Mouse (Mus musculus) telencephalon, adult 2 months (tissue): Measurements from ENCODE around the gene Fxyd6.

ENCODE experiments used
- DNase-seq: peaks from one replicate; pipeline ENCODE4 v3.0.0-alpha.2; 2011; ENCODE audit warnings: low read depth, low spot score

Fxyd6 gene

GRCm38 (mm10) chr9:45411803-45412202 lies 41.8 kb downstream of the Fxyd6 start:
- no peak for DNase-seq

- no peak for DNase-seq
These were observed 42.3 kb downstream of the Fxyd6 start for GRCm38 (mm10) chr9:45412287-45412686.

- DNase-seq = no peak
These were observed 42.9 kb downstream of the Fxyd6 start for GRCm38 (mm10) chr9:45412700-45413477.

- DNase-seq = no peak
These were observed 43.6 kb downstream of the Fxyd6 start for GRCm38 (mm10) chr9:45413478-45414140.

DNA sequence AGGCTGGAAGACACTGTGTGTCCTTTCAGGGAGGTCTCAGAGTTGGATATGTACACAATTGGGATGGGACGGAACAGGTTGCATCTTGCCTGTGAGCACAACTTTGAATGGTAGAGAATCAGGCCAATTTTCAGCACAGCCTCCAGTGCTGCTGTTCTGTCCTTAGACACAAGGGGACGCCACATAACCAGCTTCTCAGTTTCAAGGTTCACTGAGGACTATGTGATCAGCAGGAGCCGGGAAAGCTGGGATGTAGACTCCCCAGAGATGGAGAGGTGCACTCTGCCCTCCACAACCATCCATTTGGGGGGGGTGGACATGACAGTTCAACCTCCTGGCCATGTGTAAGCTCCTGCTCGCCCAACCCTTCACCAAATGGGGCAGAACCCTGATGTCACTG lies 45.9 kb downstream of the Fxyd6 start:
- DNase-seq = no peak

GRCm38 (mm10) chr9:45417245-45417644 lies 47.3 kb downstream of the Fxyd6 start:
- DNase-seq = no peak

GRCm38 (mm10) chr9:45418252-45418651 lies 48.3 kb downstream of the Fxyd6 start:
- DNase-seq = no peak

- DNase-seq = no peak
These were observed 51.2 kb downstream of the Fxyd6 start for GRCm38 (mm10) chr9:45421209-45421608.

GRCm38 (mm10) chr9:45422761-45423298 lies 52.8 kb downstream of the Fxyd6 start:
- no peak for DNase-seq

DNA sequence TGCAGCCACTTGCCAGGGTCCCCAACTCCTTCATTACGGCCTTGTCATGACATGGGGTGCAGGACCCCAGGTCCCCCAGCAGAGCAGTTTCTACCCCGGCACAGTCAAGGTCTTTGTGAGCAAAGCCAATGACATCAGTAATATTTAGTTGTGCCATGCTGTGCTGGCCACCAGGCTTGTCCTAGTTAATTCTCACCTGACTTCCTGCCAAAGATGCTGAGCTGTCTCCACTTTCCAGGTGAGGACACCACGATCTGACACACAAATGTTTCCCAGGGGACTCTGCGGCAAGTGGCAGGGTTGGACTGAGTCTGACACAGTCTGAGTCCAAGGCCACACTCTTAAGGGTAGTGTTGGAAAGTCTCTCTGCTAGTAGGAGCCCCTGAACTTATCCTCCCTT lies 56.5 kb downstream of the Fxyd6 start, which contains the start of gene Dscaml1:
Gene Dscaml1, plus strand, starts transcription at position 173 of the 400 bp plus-strand sequence.
- no peak for DNase-seq

DNA sequence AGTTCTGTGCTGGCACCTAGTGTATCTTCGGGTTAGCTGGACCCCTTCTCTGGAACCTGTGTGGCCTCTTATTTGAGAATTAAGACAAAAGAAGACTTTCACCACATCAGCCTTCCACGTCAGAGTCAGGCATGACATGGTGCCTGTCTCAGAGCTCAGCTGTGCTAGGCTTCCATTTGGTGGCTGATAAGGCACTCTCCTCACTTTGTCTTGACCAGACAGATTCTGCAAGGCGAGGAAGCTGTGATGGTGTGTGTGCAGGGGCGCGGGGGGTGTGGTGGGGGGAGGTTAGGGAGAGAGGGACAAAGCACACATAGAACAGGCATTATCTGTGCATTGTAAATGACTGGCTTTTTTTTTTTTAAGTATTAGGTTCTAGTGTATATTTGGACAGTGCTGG lies 59.4 kb downstream of the Fxyd6 start:
- DNase-seq = no peak

DNA sequence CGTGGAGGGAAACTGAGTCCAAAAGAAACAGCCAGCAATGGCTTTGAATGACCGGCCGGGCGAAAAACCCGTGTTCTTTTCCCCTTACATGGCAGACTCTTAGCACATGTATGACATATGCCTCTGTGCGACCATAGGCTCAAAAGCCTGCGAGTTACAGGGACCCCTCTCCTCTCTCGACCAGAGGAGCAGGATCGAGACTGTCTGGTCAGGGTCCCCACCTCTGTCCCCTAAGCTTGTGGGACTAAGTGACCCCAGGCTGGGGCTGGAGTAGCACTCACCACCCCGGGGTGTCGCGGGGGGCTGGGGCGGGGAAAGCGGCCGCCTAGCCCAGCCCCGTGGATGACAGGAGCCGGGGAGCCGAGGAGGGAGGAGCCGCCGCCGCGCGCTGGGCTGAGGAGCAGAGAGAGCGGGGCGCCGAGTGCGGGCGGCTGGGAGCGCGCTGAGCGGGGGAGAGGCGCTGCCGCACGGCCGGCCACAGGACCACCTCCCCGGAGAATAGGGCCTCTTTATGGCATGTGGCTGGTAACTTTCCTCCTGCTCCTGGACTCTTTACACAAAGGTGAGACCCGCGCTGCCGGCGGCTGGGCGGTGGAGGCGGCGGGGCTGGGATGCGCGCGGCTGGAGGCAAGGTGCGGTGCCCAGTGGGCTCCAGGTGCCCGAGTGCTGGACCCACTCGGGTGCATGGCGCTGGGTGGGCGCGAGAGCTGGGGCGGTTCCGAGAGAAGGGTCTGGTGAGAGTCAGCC lies 60.1 kb downstream of the Fxyd6 start:
- no peak for DNase-seq

DNA sequence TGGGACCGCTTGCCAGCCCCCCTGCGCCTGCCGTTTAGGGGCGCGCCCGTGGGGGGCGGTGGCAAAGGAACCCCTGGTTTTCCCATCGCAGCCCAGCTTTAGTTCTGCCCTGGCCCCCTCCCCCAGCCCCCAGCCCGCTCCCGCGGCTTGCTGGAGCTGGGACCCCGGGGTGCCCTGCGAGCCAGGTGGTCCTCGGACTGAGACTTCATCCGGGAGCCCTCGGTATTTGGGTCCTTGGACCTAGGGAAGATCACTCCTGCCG lies 60.6 kb downstream of the Fxyd6 start:
- no peak for DNase-seq

DNA sequence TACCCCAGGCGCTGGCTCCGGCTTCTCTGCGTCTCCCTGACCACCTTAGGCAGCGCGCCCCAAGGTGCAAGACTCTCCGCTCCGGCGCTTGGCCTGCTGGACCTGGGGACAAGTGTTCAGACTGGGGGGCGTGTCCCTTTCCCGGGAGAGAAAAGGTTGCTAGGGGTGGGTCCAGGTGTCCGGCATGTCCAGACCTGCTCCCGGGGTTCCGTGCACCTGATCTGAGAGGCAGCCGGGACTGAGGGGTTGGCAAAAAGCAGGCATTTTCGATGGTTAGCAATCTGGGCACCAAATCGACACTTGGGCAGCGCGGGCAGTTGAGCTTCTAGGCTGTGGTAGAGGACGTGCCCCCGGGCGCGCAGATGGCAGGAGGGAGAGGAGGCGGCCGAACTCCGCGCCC lies 61.2 kb downstream of the Fxyd6 start:
- DNase-seq = no peak

DNA sequence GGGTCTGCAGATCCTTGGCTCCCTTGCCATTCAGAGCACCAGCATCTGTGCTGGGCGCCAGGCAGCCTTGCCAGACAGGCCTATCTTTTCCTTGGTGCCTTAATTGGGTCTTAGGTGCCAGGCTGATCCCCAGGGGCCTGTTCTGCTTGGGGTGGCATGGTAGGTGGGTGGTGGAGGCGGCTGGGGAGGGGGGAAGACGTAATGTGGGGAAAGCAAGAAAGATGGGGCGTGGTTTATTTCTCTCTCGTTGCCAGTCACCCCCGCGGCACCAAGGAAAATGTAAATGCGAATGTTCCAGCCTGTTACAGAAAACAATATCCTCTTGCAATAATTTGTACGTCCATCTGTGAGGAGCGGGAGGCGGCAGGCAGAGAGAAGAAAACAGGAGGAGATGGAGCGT lies 62.7 kb downstream of the Fxyd6 start:
- DNase-seq = peak; percentile 76

DNA sequence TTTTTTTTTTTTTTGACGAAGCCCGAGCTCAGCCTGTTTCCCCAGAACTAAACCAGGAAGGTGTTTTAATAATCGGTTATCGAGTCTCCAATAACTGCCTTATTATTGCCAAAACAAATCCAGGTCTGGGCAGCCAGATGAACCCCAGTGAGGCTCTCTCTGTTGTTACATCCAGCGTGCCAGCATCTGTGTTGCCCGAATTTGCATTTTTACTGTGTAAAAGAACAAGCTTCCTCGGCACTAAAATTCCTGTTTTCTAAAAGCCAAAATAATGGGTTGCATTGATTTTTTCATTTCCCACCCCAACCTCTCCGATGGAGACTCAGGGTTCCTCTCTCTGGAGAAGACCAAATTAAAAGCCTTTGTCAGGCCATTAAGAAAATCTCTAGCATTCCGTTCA lies 63.1 kb downstream of the Fxyd6 start:
- DNase-seq = no peak

DNA sequence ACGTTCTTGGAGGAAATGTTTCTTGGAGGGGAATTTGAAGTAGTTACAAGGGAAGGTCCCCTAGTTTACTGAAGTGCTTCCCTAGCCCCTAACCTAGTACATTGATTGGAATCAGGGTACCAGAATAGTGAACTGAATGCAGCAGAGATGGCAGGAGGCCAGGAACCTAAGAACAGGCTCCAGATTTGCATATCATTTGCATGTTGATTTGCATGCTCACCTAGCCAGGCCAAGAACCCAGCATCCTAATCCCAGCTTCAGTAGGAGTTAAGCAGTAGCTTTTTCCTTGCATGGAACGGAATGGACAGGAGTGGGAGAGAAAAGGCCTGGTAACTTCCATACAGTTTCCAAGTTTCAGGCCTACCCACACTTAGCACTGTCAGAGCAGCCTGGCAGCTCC lies 64.2 kb downstream of the Fxyd6 start:
- DNase-seq = no peak

- DNase-seq = no peak
These were observed 69.0 kb downstream of the Fxyd6 start for GRCm38 (mm10) chr9:45439025-45439424.

DNA sequence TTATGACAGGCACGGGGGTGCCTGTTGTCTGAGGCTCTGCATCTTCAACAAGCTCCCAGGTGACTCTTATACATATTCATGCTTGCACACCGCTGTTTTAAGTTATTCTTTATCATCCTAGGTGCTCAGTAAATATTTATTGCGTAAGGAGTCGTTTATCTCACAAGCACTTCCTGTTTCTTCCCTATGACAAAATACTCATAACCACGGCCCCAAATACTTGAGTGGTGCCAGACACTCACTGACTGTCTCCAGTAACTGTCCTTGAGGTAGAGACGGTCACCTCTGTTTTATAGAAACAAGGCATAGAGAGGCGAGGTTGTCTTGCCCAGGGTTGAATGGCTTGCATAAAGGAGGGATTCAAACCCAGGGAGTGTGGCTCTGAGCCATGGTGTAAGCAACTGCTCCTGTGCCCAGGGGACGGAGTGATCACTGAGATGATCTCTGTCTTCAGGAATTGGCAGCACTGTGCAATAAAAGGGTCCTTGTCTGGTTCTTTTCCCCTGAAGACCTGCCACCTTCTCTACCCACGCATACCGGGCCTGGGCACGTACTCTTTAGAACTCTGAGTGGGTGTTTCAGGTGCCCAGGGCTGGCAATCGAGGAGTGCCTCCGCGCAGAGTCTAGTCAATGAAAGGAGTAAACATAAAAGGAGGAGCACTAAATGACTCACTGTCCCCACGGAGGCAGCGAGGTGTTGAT lies 70.2 kb downstream of the Fxyd6 start:
- DNase-seq = no peak

GRCm38 (mm10) chr9:45444251-45444798 lies 74.3 kb downstream of the Fxyd6 start:
- DNase-seq = no peak
